Mouse (Mus musculus): ENCODE data around the gene C2.
"Not testable (repeated sequence)": the region's sequence is repeated elsewhere in the genome, so short reads cannot be mapped to it uniquely, and the experiment has no call there.

The C2 gene

DNA sequence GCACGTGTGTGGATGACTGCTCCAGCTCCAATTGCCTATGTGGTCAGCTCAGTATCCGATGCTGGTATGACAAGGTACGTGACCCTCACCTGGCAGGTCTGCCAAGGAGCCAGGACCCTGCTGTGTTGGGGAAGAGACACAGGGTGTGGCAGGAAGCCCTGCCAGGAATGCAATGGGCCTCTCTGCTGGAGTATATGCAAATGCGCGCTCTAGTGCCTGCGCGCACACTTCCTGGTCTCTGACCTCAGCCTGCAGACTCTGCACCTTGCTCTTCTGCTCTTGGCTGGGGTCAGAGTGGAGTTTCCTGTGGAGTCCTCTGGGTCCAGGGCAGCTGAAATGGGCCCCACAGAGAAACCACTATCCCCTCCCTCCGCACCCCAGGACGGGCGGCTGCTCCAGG is 12.9 kb upstream of the C2 start:
- no peak for DNase-seq (ENCODE audit: low spot score)

DNA sequence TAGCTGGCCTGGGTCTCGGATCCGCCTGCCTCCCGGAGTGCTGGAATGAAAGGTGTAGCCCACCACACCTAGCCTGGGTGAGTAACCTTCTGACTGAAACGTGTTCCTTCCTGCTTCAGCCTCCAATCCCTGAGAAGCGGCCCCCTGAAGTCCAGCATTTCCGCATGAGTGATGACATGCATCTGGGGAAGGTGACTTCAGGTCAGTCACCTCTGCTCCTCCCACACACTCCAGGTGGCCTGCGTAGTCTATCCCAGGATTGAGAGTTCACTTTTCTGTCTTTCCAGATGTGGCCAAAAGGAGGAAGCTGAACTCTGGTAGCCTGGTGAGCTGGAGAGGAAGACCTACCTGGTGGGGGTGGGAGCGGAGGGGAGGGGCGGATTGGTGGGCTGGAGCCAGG is 4.8 kb upstream of the C2 start:
- DNase-seq (ENCODE audit: low spot score): no peak

DNA sequence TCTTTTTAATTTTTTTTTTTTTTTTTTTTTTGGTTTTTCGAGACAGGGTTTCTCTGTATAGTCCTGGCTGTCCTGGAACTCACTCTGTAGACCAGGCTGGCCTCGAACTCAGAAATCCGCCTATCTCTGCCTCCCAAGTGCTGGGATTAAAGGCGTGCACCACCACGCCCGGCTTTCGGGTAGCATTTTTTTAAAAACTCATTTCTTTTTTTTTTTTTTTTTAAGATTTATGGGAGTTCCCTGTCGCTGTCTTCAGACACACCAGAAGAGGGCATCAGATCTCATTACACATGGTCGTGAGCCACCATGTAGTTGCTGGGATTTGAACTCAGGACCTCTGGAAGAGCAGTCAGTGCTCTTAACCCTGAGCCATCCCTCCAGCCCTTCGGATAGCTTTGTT is 3.9 kb upstream of the C2 start:
- DNase-seq (ENCODE audit: low spot score): not testable (repeated sequence)

DNA sequence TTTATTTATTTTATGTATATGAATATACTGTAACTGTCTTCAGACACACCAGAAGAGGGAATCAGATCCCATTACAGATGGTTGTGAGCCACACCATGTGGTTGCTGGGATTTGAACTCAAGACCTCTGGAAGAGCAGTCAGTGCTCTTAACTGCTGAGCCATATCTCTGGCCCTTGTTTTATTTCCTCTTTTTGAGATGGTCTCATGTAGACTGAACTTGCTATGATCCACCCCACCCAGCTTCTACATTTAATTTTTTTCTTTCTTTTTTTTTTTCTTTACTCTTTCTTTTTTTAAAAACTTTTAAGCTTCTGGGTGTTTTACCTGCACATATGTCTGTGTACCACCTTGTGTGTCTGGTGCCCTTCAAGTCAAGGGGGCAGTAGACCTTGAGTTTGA is 2.8 kb upstream of the C2 start:
- not testable (repeated sequence) for DNase-seq (ENCODE audit: low spot score)

DNA sequence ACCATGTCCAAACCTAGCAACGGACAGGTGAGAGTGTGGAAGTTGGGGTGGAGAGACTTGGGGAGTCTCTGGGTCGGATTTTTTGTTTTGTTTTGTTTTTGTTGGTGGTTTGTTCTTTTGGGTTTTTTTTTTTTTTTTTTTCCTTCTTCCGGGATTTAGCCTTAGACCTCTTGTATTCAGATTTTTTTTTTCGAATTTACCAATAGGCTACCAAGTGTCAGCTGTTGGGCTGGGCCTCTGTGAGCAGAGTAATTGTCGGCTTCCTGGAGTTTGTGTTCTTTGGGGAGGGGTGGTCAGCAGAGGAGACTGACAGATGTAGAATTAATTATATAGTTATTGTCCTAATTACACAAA is 1.8 kb upstream of the C2 start:
- DNase-seq (ENCODE audit: low spot score): no peak

DNA sequence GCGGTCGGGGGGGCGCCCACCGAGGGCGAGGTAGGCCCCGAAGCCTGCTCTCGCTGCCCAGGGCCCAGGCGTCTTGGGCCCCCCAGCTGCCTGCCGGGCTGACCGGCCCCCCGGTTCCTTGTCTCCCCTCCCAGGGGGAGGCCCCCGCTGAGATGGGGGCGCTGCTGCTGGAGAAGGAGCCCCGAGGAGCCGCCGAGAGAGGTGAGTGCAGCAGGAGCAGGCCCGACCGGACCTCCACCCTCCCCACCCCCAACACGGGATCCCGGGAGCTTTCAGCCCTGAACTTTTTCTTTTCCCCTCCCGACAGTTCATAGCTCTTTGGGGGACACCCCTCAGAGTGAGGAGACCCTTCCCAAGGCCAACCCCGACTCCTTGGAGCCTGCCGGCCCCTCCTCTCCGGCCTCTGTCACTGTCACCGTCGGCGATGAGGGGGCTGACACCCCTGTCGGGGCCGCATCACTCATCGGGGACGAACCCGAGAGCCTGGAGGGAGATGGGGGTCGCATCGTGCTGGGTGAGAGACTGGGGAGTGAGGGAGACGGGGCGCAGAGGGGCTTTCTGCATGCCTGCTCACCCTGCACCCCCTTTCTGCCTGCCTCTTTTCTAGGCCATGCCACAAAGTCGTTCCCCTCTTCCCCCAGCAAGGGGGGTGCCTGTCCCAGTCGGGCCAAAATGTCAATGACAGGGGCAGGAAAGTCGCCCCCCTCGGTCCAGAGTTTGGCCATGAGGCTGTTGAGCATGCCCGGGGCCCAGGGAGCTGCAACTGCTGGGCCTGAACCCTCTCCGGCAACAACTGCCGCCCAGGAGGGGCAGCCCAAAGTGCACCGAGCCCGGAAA is 1.2 kb upstream of the C2 start:
- DNase-seq (ENCODE audit: low spot score): no peak

DNA sequence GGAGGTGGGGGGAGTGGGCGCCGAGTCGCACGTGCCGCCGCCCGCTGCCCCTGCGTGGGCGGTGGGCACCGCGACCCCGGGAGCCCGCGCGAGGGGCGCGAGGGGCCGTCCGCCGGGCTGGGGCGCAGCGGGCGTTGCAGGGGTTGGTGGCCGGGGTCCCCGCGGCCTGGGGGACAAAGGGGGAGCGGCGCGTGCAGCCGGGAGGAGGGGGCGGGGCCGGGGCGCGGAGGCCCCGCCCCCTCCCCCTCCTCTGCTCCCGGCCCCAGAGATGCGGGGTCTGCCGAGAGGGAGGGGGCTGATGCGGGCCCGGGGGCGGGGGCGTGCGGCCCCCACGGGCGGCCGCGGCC is 614 bp upstream of the C2 start:
- DNase-seq (ENCODE audit: low spot score): no peak

DNA sequence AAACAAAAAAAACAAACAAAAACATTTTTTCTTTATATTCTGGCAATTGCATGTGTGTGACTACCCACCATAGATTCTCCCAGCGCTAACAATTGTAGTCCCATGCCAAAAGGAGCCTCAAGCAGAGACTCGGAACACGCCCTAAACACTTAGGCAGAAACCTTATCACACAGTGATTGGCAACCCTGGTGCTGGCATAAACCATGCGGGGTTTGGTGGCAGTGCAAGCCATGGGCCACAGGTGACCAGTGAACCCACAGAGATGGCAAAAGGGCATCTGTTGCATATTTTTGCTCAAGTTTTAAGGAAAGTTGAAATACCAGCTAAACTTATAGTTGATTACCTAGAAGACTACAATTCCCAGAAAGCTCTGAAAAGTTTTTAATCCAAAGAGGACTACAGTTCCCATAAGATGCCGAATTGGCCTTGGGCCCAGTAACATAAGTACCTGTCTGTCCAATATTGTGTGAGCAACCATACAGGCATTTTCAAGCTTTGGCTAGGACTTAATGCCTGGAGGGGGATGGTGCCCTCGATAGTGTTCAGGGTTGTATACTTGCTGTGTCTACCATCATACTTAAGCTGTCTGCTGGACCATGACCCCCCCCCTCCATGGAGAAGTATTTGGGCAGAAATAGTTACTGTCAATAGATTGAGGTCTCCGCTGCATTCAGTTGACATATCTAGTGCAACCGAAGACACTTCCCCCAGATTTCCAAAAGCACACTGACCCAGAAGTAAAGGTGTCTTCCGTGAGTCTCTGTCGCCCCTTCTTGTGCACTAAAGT is 499 bp downstream of the C2 start:
- DNase-seq (ENCODE audit: low spot score): no peak

DNA sequence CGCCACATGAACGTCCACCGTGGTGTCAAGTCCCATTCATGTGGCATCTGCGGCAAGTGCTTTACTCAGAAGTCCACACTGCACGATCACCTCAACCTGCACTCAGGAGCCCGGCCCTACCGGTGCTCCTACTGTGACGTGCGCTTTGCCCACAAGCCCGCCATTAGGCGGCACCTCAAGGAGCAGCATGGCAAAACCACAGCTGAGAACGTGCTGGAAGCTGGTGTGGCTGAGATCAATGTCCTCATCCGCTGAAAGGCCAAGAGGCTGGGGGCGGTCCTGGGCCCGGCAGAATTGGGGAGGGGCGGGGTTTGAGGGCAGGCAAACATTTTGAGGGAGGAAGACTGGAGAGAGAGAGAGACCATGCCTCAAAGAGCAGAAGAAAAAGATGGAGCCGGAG is 1.7 kb downstream of the C2 start:
- no peak for DNase-seq (ENCODE audit: low spot score)

DNA sequence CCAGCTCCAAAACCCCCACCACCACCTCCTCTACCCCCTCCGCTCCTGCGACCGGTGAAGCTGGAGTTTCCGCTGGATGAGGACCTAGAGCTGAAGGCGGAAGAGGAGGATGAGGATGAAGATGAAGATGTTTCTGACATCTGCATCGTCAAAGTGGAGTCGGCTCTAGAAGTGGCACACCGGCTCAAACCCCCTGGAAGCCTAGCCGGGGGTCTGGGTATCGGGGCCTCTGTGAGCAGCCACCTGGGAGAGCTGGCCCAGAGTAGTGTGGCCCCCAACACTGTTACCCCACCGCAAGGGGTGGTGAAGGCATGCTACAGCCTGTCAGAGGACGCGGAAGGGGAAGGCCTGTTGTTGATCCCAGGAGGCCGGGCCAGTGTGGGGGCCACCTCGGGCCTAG is 2.3 kb downstream of the C2 start:
- no peak for DNase-seq (ENCODE audit: low spot score)

DNA sequence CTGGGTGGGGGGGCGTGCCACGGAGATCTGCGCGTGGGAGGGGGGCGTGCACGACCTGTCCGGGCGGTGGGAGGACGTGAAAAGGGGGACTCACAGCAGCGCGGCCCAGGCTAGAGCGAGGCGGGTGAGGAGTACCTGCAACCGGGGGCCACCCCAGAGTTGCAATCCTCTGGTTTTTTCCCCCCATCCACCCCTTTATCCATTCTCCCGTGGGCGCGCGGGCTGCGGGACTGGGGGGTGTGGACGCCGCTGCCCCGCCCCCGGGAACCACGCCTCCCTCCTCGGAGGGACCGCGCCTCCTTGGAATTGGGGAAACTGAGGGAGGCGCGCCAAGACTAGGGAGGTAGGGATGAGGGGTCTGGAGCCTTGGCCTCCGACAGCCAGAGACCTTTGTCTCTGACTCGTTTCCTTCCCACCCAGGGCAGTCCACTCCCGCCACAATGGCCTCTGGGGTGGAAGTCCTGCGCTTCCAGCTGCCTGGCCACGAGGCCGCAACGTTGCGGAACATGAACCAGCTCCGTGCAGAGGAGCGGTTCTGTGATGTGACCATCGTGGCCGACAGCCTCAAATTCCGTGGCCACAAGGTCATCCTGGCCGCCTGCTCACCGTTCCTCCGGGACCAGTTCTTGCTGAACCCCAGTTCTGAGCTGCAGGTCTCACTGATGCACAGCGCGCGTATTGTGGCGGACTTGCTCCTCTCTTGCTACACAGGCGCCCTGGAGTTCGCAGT is 3.1 kb downstream of the C2 start:
- DNase-seq (ENCODE audit: low spot score): no peak

DNA sequence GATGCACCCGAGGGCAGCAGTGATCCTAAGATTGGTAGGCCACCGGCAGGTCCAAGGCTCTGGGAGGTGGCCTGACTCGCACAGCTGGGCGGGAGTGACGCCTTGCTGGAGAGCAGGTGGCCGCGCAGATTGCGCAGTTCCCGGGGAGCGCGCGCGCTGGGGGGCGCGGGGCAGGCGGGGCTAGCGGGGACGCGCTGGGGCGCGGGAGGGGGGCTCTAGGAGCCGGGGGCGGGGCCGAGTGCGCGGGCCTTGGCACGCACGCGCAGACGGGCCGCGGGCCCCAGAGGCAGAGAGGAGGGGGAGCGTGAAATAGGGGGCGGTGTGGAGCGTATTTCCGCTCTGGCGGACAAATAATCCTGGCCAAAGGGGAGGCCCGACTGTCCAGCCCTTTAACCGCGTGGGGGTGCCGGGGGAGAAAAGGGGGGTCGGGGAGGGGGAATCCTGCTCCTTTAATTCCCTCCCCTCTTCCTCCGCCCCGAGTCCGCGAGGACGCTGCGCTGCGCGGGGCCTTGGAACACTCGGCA is 3.9 kb downstream of the C2 start:
- peak; percentile 81 for DNase-seq (ENCODE audit: low spot score)

DNA sequence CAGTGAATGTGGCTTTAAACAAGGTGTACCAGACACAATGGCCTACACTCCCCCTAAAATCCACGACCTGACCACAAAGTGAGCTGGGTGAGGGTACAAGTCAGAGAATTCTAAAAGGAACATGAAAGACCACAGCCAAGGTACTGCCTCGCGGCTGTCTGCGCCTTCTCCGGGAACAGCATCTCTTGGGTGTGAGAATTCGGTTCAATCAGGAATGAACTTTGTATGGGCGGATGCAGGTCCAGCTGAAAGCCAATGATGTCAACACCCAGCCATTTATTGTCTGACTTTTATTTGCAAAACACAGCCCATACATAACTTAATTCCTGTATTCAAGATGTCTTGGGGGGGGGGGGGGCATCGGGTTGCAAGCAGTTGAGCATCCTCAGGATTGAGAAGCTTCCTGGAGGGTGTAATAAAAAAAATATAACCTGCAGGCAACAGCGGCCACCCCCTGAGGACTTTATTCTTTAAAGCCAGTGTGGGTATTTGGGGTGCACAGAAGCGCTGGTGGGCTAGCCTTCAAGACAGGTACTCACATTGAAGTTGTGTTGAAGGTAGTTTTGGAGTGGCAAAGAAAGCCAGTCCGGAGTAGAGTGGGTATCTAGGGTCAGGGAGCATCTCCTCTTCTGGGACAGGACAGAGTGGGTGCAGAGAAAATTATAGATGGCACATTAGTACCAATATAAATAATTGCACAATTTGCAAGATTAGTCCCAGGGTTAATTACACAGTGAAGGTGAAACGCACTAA is 4.8 kb downstream of the C2 start:
- DNase-seq (ENCODE audit: low spot score): no peak

DNA sequence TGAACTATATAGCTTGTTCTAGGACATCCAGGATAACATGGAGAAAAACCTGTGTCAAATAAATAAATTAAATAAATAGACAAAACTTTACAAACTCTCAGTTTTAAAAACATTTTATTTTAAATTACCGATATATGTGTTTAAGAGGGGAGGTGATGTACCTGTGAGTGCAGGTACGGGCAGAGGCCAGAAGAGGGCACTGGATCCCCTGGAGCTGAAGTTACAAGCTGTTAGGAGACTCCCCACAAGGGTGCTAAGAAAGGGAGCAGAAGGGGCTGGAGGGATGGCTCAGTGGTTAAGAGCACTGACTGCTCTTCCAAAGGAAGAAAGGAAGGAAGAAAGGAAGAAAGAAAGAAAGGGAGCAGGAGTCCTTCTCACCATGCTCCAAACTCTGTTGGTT is 6.7 kb downstream of the C2 start:
- no peak for DNase-seq (ENCODE audit: low spot score)

DNA sequence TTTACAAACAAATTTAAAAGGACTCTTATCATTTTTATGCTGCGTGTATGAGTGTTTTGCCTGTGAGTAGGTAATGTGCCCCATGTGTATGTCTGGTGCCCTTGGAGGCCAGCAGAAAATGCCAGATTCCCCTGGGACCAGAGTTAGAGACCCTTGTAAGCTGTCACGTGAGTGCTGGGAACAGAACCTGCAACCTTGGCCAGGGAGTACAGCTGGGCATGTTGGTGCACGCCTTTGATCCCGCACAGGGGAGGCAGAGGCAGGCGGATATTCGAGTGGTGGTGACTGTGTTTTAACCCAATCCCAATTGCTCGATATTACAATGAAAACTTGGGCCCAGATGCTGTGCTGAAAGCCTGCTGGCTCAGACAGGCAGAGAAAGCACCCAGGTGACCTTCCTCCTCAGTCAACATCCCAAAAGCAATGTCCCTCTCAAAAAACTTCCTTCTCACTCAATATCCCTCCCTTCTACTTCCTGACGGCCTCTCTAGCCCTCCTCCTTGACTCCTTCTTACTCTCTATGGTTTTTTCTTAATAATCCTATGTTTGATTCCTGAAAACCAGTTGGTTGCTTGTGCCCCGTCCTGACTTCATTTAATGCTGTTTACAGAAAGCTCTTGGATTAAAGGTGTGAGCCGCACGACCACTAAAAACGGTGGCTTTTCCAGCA is 7.9 kb downstream of the C2 start:
- no peak for DNase-seq (ENCODE audit: low spot score)

DNA sequence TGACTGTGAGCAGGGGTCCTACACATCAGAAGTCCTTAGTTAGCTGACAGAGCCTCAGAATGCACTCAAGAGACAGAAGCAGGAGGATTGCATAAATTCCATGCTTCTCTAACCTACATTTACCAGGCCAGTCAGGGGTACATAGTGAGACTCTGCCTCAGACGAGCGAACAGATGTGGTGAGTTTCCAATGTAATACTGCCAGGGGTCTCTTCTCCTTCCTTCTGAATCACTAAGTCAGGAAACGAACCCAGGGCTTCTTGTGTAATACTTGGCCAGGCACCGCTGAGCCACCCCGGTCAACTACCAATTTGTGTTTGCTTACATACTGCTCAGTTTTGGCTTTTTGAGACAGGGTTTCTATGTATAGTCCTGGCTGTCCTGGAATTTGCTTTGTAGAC is 10.1 kb downstream of the C2 start:
- DNase-seq (ENCODE audit: low spot score): no peak

DNA sequence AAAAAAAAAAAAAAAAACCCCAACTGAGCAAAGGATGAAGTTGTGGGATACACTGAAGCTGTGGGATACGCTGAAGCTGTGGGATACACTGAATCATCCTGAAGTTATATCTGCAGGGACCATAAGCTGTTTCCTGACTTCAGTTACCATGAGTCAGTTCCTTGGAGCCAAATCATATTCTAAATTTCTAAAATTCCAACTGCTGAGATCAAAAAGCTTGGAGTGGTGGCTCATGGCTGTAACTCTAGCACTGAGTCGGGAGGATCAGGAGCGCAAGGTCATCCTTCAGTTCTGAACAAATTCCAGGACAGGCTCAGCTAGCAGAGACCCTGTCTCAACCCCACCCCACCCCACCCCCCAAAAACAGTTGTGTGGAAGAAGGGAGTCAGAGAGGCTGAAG is 12.4 kb downstream of the C2 start:
- no peak for DNase-seq (ENCODE audit: low spot score)

DNA sequence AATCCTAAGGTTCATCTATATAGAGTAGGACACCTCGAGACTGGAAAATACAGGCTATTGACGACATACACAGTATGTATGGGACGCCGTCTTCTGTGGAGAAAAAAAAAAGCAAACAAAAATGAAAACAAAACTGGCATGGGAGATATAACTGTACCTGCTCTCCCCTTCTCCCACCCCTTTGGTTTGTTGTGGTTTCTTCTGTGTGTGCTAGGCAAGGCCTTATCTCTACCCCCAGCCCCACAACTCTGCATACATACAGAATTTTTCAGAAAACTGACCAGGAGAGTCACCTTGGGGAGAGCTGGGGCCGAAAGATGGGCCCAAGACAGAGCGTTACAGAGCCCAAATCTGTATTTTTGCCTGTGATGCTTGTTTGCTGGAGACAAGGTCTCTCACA is 13.4 kb downstream of the C2 start:
- DNase-seq (ENCODE audit: low spot score): no peak

DNA sequence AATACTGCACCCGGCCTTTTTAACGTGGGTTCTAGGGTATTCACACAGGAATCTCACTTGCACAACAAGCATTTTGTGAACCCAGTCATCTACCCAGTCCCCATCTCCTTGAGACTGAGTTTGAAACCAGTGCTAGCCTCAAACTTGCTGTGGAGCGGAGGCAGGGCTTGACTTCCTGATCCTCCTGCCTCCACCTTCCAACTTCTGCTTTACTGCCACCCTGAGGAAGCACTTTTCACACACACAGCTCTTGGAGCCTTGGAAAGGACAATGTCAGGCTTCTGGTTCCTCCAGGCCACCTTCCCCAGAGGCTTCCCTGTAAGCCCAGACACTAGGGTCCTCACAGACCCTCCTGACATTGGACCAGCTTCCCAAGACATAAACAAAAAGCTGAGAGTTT is 14.7 kb downstream of the C2 start:
- no peak for DNase-seq (ENCODE audit: low spot score)

DNA sequence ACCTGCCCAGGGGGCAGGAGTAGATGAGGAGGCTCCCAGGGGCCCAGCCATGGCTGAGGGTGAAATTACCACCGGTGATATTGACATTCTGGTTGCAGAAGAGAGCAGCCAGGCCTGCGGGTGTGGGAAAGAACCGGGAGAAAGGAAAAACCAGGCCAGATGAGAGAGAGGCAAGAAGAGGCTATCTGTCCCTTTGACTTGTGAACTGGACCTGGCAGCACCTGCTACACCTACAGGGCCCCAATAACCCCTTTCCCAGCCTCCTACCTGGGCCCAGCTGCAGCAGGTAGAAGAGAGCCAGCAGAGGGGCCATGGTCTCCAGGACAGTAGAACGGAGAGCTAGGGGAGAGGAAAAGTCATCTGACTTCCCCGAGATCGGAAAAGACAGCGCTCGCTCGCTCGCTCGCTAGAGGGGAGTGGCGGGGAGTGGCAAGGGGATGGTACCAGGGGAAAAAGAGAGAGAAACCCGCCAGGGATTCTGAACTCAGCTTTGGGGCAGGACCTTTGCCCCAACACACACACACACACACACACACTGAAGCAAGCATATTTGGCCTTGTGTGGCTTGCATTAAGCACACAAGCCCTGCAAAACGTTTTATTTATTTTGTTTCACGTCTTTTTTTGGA is 16.3 kb downstream of the C2 start, which contains the start of gene Gm20547:
TSS of gene Gm20547 (minus strand) at position 360 of the 628 bp plus-strand sequence.
- DNase-seq (ENCODE audit: low spot score): no peak

DNA sequence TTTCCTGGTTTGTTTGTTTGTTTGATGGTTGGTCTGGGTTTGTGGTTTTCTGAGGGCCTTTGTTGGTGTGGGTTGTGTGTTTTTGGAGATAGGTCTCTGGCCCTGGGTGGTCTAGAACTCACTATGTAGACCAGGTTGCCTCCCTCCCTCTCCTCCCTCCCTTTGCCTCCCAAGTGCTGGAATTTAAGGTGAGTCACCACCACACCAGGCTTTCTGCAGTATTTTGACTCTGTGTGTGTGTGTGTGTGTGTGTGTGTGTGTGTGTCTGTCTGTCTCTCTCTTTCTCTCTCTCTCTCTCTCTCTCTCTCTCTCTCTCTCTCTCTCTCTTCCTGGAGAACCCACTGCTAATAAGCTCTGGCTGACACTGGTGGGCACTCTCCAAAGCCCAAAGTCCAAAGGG is 16.9 kb downstream of the C2 start:
- DNase-seq (ENCODE audit: low spot score): no peak

All from c-Kit-positive CD71-positive TER-119-positive erythroid progenitor cells, embryonic 14.5 days (primary cell).